Mouse (Mus musculus) gastrocnemius, adult 2 months (tissue): ENCODE data around the gene Rap1gap2. TPM values are rescaled to one million over a fixed set of nuclear protein-coding genes. Genes with fewer than 3 reads are reported as not detected.

Source experiments
- DNase-seq: peaks from one replicate; pipeline ENCODE4 v3.0.0; 2022
- H3K27ac ChIP-seq: fragments of 200-600 bp; 2 replicates; pipeline ENCODE4 v1.8.1; 2022; ENCODE audit warnings: mild to moderate bottlenecking
- H3K4me3 ChIP-seq: fragments of 200-600 bp; 2 replicates; pipeline ENCODE4 v1.8.1; 2022; ENCODE audit warnings: mild to moderate bottlenecking, moderate library complexity
- CTCF ChIP-seq: fragments of 200-600 bp; IDR thresholded peaks from 2 replicates; pipeline ENCODE4 v1.8.1; 2022; ENCODE audit warnings: antibody characterized with exemption, mild to moderate bottlenecking, moderate library complexity
- intact Hi-C: fragments of 180-260 bp; cut with DNase I; formaldehyde crosslinking; loops from one replicate; pipeline ENCODE4 v1.15.1; 2025
- total RNA-seq, 2 experiments: library from RNA; stranded (reverse); gene quantifications; 2 replicates each; pipeline ENCODE4 v1.2.3; 2021

Gene Rap1gap2
- total RNA-seq, 2 experiments from 2014 or later: 6.1 to 7.0 TPM

GRCm38 (mm10) chr11:74411943-74412342 is 198.8 kb downstream of the Rap1gap2 start:
- TF ChIP-seq CTCF: no peak

GRCm38 (mm10) chr11:74409757-74410174 is 200.9 kb downstream of the Rap1gap2 start:
- no peak for TF ChIP-seq CTCF
- Histone ChIP-seq H3K27ac (peak overlapping the region; percentile 58; the same call in 1 of the 2 replicates), H3K4me3 (no peak overlapping the region)
- DNase-seq: peak; percentile 57
- intact Hi-C loops: loop anchor here (2.0 to 5.0 kb wide), 2 partner anchors 38 to 117 kb away; no protein-coding TSS in a partner anchor

More at GRCm38 (mm10) chr11:74411943-74412342, 198.8 kb downstream of the Rap1gap2 start:
- H3K27ac ChIP-seq: no peak overlapping the region
- no peak for DNase-seq
- intact Hi-C loops: no loop called here
- no peak overlapping the region for H3K4me3 ChIP-seq

- DNase-seq: no peak
- intact Hi-C loops: loop anchor here (2.0 to 5.0 kb wide), 2 partner anchors 38 to 117 kb away; no protein-coding TSS in a partner anchor
- H3K27ac ChIP-seq: peak overlapping the region; percentile 58; the same call in 1 of the 2 replicates
- TF ChIP-seq CTCF: no peak
- no peak overlapping the region for H3K4me3 ChIP-seq
Observed at GRCm38 (mm10) chr11:74409447-74409754, 201.3 kb downstream of the Rap1gap2 start.

- no peak for TF ChIP-seq CTCF
- peak; percentile 95 for DNase-seq
- intact Hi-C loops: loop anchor here (2.0 to 5.0 kb wide), 2 partner anchors 38 to 118 kb away; no protein-coding TSS in a partner anchor
- no peak overlapping the region for H3K4me3 ChIP-seq
- peak overlapping the region; percentile 58; the same call in 1 of the 2 replicates for H3K27ac ChIP-seq
Observed at GRCm38 (mm10) chr11:74408587-74409446, 201.9 kb downstream of the Rap1gap2 start.

GRCm38 (mm10) chr11:74405201-74405600 is 205.5 kb downstream of the Rap1gap2 start:
- Histone ChIP-seq H3K4me3 (no peak overlapping the region), H3K27ac (peak overlapping the region; percentile 20; the same call in 1 of the 2 replicates)
- no peak for TF ChIP-seq CTCF
- no peak for DNase-seq
- intact Hi-C loops: loop anchor here (5.0 kb wide), 1 partner anchor 42 kb away; no protein-coding TSS in a partner anchor

- H3K4me3 ChIP-seq: no peak overlapping the region
- TF ChIP-seq CTCF: no peak
- H3K27ac ChIP-seq: peak overlapping the region; percentile 24
- intact Hi-C loops: no loop called here
- DNase-seq: peak; percentile 74
Observed at GRCm38 (mm10) chr11:74404216-74404615, 206.5 kb downstream of the Rap1gap2 start.

GRCm38 (mm10) chr11:74402126-74402525 is 208.6 kb downstream of the Rap1gap2 start:
- H3K4me3 ChIP-seq: no peak overlapping the region
- DNase-seq: no peak
- intact Hi-C loops: loop anchor here (1.0 to 2.0 kb wide), 2 partner anchors 63 to 145 kb away; no protein-coding TSS in a partner anchor
- TF ChIP-seq CTCF: peak; percentile 64
- H3K27ac ChIP-seq: no peak overlapping the region

GRCm38 (mm10) chr11:74395583-74395982 is 215.1 kb downstream of the Rap1gap2 start:
- intact Hi-C loops: no loop called here
- no peak for TF ChIP-seq CTCF
- Histone ChIP-seq H3K27ac (no peak overlapping the region), H3K4me3 (no peak overlapping the region)
- DNase-seq: no peak

GRCm38 (mm10) chr11:74393489-74393888 is 217.2 kb downstream of the Rap1gap2 start:
- DNase-seq: no peak
- intact Hi-C loops: no loop called here

GRCm38 (mm10) chr11:74392903-74393302 is 217.8 kb downstream of the Rap1gap2 start:
- DNase-seq: no peak
- intact Hi-C loops: no loop called here
- H3K4me3 ChIP-seq: no peak overlapping the region
- TF ChIP-seq CTCF: no peak
- no peak overlapping the region for H3K27ac ChIP-seq

More at GRCm38 (mm10) chr11:74393489-74393888, 217.2 kb downstream of the Rap1gap2 start:
- no peak for TF ChIP-seq CTCF
- Histone ChIP-seq H3K4me3 (no peak overlapping the region), H3K27ac (no peak overlapping the region)

- intact Hi-C loops: no loop called here
- TF ChIP-seq CTCF: no peak
- no peak overlapping the region for H3K4me3 ChIP-seq
Observed at GRCm38 (mm10) chr11:74391899-74392298, 218.8 kb downstream of the Rap1gap2 start.

GRCm38 (mm10) chr11:74387203-74387602 is 223.5 kb downstream of the Rap1gap2 start:
- Histone ChIP-seq H3K27ac (no peak overlapping the region), H3K4me3 (no peak overlapping the region)
- no peak for DNase-seq
- intact Hi-C loops: no loop called here
- no peak for TF ChIP-seq CTCF

More at GRCm38 (mm10) chr11:74391899-74392298, 218.8 kb downstream of the Rap1gap2 start:
- no peak for DNase-seq
- no peak overlapping the region for H3K27ac ChIP-seq

GRCm38 (mm10) chr11:74385674-74386073 is 225.0 kb downstream of the Rap1gap2 start:
- intact Hi-C loops: no loop called here
- Histone ChIP-seq H3K4me3 (no peak overlapping the region), H3K27ac (peak overlapping the region; percentile 53)
- peak; percentile 45 for DNase-seq
- TF ChIP-seq CTCF: no peak
